Mouse (Mus musculus) limb, embryonic 14.5 days (tissue): Measurements from ENCODE around the gene Sstr4. TPM values are rescaled to one million over a fixed set of nuclear protein-coding genes. Genes with fewer than 3 reads are reported as not detected.

Experiments used
- ATAC-seq: fragments of 200-750 bp; cut with Nextera tagmentation; 2 replicates; pipeline ENCODE4 v1.8.0; 2017; ENCODE audit warnings: low read depth, moderate number of reproducible peaks, moderate TSS enrichment; ENCODE audit not compliant: low FRiP score
- DNase-seq: peaks from one replicate; pipeline ENCODE4 v3.0.0-alpha.2; 2015; ENCODE audit warnings: low spot score
- H3K27ac ChIP-seq: fragments of 300-500 bp; sonication (generic); replicated peaks from 2 replicates; pipeline ENCODE4 v1.5.1; 2014; ENCODE audit warnings: low read depth, mild to moderate bottlenecking, low read length, moderate library complexity, mixed read lengths
- H3K27me3 ChIP-seq: fragments of 300-500 bp; sonication (generic); 2 replicates; pipeline ENCODE4 v1.6.1; 2014; ENCODE audit warnings: low read length, mixed read lengths; ENCODE audit not compliant: control insufficient read depth, insufficient read depth
- H3K36me3 ChIP-seq: fragments of 300-500 bp; sonication (generic); 2 replicates; pipeline ENCODE4 v1.6.1; 2014; ENCODE audit warnings: mild to moderate bottlenecking, low read length, moderate library complexity, mixed read lengths; ENCODE audit not compliant: control insufficient read depth, insufficient read depth
- H3K4me1 ChIP-seq: fragments of 300-500 bp; sonication (generic); 2 replicates; pipeline ENCODE4 v1.6.1; 2014; ENCODE audit warnings: antibody characterized with exemption, low read length, mixed read lengths; ENCODE audit not compliant: control insufficient read depth, insufficient read depth
- H3K4me2 ChIP-seq: fragments of 300-500 bp; sonication (generic); replicated peaks from 2 replicates; pipeline ENCODE4 v1.6.1; 2014; ENCODE audit warnings: low read depth, mild to moderate bottlenecking, low read length, moderate library complexity; ENCODE audit not compliant: severe bottlenecking
- H3K4me3 ChIP-seq: fragments of 300-500 bp; sonication (generic); replicated peaks from 2 replicates; pipeline ENCODE4 v1.5.1; 2014; ENCODE audit warnings: low read length
- H3K9ac ChIP-seq: fragments of 300-500 bp; sonication (generic); 2 replicates; pipeline ENCODE4 v1.6.1; 2014; ENCODE audit warnings: mild to moderate bottlenecking, low read depth, low read length, moderate library complexity; ENCODE audit not compliant: severe bottlenecking
- H3K9me3 ChIP-seq: fragments of 300-500 bp; sonication (generic); 2 replicates; pipeline ENCODE4 v1.6.1; 2016; ENCODE audit warnings: low read length; ENCODE audit not compliant: control insufficient read depth
- POLR2A ChIP-seq: fragments of 200-500 bp; IDR thresholded peaks from 2 replicates; pipeline ENCODE4 v1.8.0; 2012; ENCODE audit warnings: inconsistent platforms, mild to moderate bottlenecking, moderate library complexity, borderline replicate concordance; ENCODE audit not compliant: insufficient read depth, insufficient read length; ENCODE audit errors: extremely low read depth
- WGBS: fragments of 180-500 bp; shearing (Covaris S2); extraction: QIAGEN DNeasy Blood & Tissue Kit; methylation state at CpG from one replicate; pipeline ENCODE4 v1.1.7; 2014; 5-methylcytosine and 5-hydroxymethylcytosine counted together
- polyA plus RNA-seq, 2 experiments: library from polyadenylated mRNA; depleted of rRNA in 1 of 2; stranded (reverse) in 1 of 2; unstranded in 1 of 2; fragments of >200 nt; fragmentation: Nextera tagmentation in 1 of 2; extraction: Ambion mirVana in 1 of 2; gene quantifications; 2 replicates each; pipeline versions ENCODE4 v1.2.1 to v1.2.3; 2012 to 2014

Gene Sstr4
- polyA plus RNA-seq, 2 experiments: 2.8 to 4.0 TPM

GRCm38 (mm10) chr2:148397015-148397783 is 2.1 kb downstream of the Sstr4 start:
- 43% methylated on average over 11 of the region's 11 CpGs for WGBS
- Histone ChIP-seq H3K4me3 (no peak overlapping the region; the same call in 1 of the 2 replicates), H3K9me3 (no peaks in the 10 kb centered on the region), H3K27ac (no peak overlapping the region), H3K9ac (no peak overlapping the region), H3K4me2 (peak overlapping the region; percentile 29), H3K4me1 (peaks cover 15% of the 10 kb centered on the region), H3K36me3 (no peaks in the 10 kb centered on the region), H3K27me3 (peaks cover 18% of the 10 kb centered on the region; the same call in 1 of the 2 replicates)
- peak; percentile 20; the same call in 1 of the 2 replicates for ATAC-seq
- peak; percentile 35 for DNase-seq
- TF ChIP-seq POLR2A: no peak

DNA sequence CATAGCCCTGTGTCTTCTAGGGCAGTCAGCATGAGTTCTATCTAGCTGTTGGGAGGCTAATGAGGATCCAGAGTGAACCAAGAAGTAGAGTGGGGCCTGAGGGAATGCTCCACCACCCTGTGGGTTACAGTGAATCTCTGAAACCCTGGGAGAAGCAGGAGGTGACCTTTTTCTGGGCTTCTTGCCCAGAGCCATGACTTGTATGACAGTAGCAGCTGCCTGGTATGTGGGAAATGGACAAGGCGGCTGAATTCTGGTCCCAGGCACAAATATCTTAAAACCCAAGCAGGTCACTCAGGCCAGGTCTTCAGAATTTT is 2.6 kb downstream of the Sstr4 start:
- no peak overlapping the region for H3K9ac ChIP-seq
- no peak for ATAC-seq
- WGBS: 100% methylated on average over 1 of the region's 1 CpGs

GRCm38 (mm10) chr2:148398901-148399685 is 3.9 kb downstream of the Sstr4 start:
- H3K4me3 ChIP-seq: no peak overlapping the region
- WGBS: 91% methylated on average over 5 of the region's 5 CpGs
- no peak for TF ChIP-seq POLR2A

More for the DNA sequence above, 2.6 kb downstream of the Sstr4 start:
- Histone ChIP-seq H3K4me3 (no peak overlapping the region), H3K4me2 (peak overlapping the region; percentile 29), H3K27me3 (peaks cover 18% of the 10 kb centered on the region; the same call in 1 of the 2 replicates), H3K9me3 (no peaks in the 10 kb centered on the region), H3K36me3 (no peaks in the 10 kb centered on the region), H3K4me1 (peaks cover 15% of the 10 kb centered on the region), H3K27ac (no peak overlapping the region)
- no peak for DNase-seq
- no peak for TF ChIP-seq POLR2A

GRCm38 (mm10) chr2:148402227-148402626 is 7.1 kb downstream of the Sstr4 start:
- ATAC-seq: no peak
- no peak overlapping the region for H3K4me2 ChIP-seq
- no peak overlapping the region for H3K27ac ChIP-seq
- H3K27me3 ChIP-seq: peaks cover 31% of the 10 kb centered on the region
- H3K4me3 ChIP-seq: no peak overlapping the region
- H3K36me3 ChIP-seq: no peaks in the 10 kb centered on the region
- WGBS: 88% methylated on average over 1 of the region's 1 CpGs
- TF ChIP-seq POLR2A: no peak
- no peak overlapping the region for H3K9ac ChIP-seq
- H3K4me1 ChIP-seq: peaks cover 15% of the 10 kb centered on the region
- DNase-seq: no peak
- H3K9me3 ChIP-seq: no peaks in the 10 kb centered on the region

More at GRCm38 (mm10) chr2:148398901-148399685, 3.9 kb downstream of the Sstr4 start:
- H3K27me3 ChIP-seq: peaks cover 25% of the 10 kb centered on the region; the same call in 1 of the 2 replicates
- DNase-seq: no peak
- H3K9me3 ChIP-seq: no peaks in the 10 kb centered on the region
- H3K4me1 ChIP-seq: peaks cover 15% of the 10 kb centered on the region
- H3K27ac ChIP-seq: no peak overlapping the region
- no peak overlapping the region for H3K9ac ChIP-seq
- no peak for ATAC-seq
- H3K4me2 ChIP-seq: no peak overlapping the region
- no peaks in the 10 kb centered on the region for H3K36me3 ChIP-seq

- no peak overlapping the region for H3K9ac ChIP-seq
- no peak overlapping the region for H3K27ac ChIP-seq
- 0 out of 2 replicates have a peak overlapping the region, but pooled peaks have one; percentile 3 for H3K4me3 ChIP-seq
- peaks cover 47% of the 10 kb centered on the region for H3K27me3 ChIP-seq
- H3K36me3 ChIP-seq: no peaks in the 10 kb centered on the region
- H3K4me1 ChIP-seq: 0 out of 2 replicates have a peak, but pooled peaks cover 12% of the 10 kb centered on the region
- ATAC-seq: no peak
- H3K9me3 ChIP-seq: no peaks in the 10 kb centered on the region
- no peak for DNase-seq
- 72% methylated on average over 5 of the region's 5 CpGs for WGBS
- no peak for TF ChIP-seq POLR2A
- peak overlapping the region; percentile 20; the same call in 1 of the 2 replicates for H3K4me2 ChIP-seq
These were observed 9.8 kb downstream of the Sstr4 start for GRCm38 (mm10) chr2:148404906-148405305.
